Mouse (Mus musculus): ENCODE results near the gene Rere. TPM values are rescaled to one million over a fixed set of nuclear protein-coding genes. Genes with fewer than 3 reads are reported as not detected.

Gene Rere
- total RNA-seq, 2 experiments from 2014 or later, result 22.7 to 78.8 TPM

DNA sequence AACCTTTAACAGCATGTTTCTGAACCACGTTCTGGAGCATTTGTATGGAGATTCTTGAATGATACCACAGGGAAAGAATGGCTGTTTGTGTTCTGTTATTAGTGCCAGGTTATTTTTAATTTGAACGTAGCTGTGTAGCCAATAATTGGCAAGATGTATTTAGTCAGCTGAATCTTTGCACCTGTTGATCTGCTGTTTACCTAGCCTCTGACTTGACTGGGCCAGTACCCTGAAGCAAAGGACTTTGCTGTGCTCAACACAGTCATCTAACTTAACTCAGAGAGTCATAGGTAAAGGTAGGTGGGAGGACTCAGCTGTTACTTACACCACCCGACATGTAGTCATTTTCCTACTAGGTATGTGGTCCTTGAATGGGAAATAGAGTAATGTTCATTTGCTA lies 278.1 kb downstream of the Rere start:
- ATAC-seq (replicated peaks; ENCODE audit: poor library complexity, severe bottlenecking), result no peak

DNA sequence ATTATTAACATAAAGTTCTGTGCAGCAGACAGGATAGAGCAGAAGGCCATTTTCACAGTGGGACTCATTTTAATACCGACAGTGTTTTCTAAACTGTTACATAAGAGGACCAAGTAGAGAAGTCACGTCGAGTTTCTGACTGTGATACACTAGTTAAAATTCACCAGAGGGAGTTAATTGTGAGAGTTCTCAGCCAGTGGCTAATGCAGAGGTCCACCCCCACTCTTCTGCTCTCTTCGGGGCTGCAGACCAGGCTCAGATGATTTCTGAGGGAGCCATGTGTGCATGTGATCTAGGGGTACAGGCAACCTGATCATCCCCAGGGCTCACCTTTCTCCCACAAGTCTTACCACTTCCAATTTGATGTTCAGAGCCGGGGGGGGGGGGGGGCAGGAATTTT lies 281.8 kb downstream of the Rere start:
- ATAC-seq (replicated peaks; ENCODE audit: poor library complexity, severe bottlenecking), result no peak

DNA sequence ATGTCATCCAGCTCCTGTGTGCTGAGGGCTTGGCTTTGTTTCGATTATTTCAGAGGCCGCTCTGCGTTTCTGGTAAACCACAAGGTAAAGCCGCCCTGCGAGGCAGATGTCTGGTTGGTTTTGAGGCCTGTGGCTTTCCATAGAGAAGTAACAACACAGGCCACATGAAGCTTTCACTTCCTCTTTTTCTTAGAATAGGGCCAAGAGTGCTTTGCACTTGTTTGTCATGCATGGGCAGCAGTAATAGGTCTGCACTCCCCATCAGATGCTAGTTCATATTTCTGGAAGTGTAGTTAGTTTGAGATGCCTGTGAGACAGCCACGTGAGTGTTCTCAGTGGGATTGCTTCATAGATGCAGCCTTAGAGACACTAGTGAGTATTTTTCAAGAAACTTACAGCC lies 284.7 kb downstream of the Rere start:
- ATAC-seq (replicated peaks; ENCODE audit: poor library complexity, severe bottlenecking), result peak; percentile 75

DNA sequence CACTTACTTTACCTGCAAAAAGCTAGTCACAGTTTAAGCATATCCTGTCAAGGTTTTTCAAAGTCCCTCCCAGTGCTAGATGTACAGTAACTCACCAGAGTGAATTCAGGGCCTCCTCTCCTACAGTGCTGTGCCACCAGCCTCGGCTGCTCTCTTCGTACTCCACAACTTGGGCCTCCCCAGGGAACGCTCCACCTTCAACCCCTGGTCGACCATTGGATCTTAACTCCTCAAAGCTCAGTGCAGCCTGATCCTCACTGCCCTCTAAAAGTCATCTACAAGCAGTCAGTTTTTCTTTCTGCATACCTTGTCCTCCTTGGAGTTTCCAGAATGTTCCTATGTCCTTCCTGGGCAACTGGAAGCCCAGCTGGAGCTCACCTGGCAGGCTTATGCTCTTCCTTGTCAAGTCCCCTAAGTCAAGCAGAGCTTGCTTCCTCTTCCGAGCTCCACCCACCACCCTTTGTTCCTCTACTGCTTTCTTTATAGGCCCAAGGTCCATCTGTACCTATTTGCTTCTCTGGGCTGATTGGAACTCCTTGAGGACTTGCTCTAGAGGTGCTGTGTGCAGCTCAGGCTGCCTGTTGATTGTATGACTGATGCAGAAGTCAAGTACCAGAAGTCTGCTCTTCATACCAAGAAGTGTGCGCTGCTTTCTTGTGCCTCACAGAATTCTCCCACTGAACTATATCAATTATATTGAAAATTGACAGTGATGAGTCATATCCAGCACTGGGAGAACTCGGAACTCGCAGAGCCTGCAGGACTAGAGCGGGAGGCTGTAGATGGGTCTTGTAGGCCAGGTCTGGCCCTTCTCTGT lies 287.1 kb downstream of the Rere start:
- peak; percentile 43 for ATAC-seq (replicated peaks; ENCODE audit: poor library complexity, severe bottlenecking)

GRCm38 (mm10) chr4:150569135-150569833 lies 287.8 kb downstream of the Rere start:
- peak; percentile 13 for ATAC-seq (replicated peaks; ENCODE audit: poor library complexity, severe bottlenecking)

- ATAC-seq (replicated peaks; ENCODE audit: poor library complexity, severe bottlenecking), result peak; percentile 20
Measured at GRCm38 (mm10) chr4:150569834-150570571, 288.6 kb downstream of the Rere start.

GRCm38 (mm10) chr4:150570793-150571192 lies 289.3 kb downstream of the Rere start:
- no peak for ATAC-seq (replicated peaks; ENCODE audit: poor library complexity, severe bottlenecking)

DNA sequence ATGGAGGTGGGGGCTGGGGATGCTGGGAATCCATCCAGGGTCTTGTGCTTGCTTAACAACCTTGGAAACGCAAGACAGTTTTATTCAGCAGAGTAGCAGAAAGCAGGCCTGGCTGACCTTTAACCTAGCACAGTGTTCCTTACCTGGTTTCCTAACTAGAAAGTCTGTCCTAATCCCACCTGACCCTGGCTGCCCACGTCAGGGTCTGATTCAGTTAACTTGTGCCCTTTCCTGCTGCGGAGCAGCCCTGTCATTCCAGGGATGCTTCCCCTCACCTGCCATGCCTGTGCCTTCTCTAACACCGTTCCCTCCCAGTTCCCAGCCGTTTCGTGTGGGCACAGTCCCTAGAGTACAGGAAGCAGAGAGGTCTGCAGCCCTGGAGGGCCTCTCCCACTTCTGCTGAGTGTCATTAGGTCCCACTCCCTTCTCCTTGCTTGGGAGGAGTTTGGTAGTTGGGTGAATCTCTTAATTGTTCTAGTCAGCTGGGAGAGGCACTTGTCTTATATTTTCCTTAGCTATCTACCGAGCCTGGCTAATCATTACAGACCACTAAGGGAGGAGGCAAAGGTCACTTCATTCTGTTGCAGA lies 290.8 kb downstream of the Rere start:
- no peak for ATAC-seq (replicated peaks; ENCODE audit: poor library complexity, severe bottlenecking)

DNA sequence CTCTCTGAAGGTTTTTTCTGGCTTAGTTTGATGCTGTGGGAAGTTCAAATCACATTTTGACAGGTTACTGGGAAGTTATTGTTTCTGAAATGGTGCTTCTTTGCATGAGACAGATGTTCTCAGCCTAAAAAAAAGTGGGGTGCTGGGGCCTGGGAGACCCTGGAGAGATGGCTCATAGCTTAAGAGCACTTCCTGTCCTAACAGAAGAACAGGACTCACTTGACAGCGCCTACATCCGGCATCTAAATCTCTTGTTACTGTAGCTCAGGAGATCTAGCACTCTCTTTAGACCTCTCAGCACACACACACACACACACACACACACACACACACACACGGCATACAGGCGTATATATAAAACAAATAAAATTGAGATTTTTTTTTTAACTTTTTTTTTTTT lies 291.5 kb downstream of the Rere start:
- ATAC-seq (replicated peaks; ENCODE audit: poor library complexity, severe bottlenecking), result no peak

GRCm38 (mm10) chr4:150575363-150576092 lies 294.1 kb downstream of the Rere start:
- ATAC-seq (replicated peaks; ENCODE audit: poor library complexity, severe bottlenecking), result no peak

DNA sequence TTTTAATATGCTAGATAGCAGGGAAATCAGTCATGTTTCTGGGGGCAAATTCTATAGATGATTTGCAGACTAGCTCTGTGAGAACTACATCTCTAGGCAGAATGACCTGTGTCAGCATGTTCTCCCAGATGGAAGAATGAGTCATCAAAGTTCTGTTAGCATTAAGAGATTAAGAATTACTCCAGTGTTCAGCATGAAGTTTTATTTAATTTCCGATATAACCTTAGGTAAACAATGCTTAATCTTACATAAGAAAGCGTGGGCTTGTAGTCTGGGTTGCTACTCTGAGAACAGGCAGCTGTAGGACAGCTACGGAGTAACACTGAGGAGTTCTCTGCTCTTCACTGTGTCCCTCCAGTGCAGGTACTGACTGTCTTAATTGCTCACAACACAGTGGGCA lies 294.9 kb downstream of the Rere start:
- no peak for ATAC-seq (replicated peaks; ENCODE audit: poor library complexity, severe bottlenecking)

GRCm38 (mm10) chr4:150578021-150578420 lies 296.6 kb downstream of the Rere start:
- ATAC-seq (replicated peaks; ENCODE audit: poor library complexity, severe bottlenecking), result no peak

- ATAC-seq (replicated peaks; ENCODE audit: poor library complexity, severe bottlenecking), result no peak
Measured at GRCm38 (mm10) chr4:150581931-150582723, 300.7 kb downstream of the Rere start.

- peak; percentile 98 for ATAC-seq (replicated peaks; ENCODE audit: poor library complexity, severe bottlenecking)
Measured at GRCm38 (mm10) chr4:150582966-150583776, 301.7 kb downstream of the Rere start.

- no peak for ATAC-seq (replicated peaks; ENCODE audit: poor library complexity, severe bottlenecking)
Measured at GRCm38 (mm10) chr4:150583777-150584135, 302.3 kb downstream of the Rere start.

GRCm38 (mm10) chr4:150585800-150586199 lies 304.4 kb downstream of the Rere start:
- ATAC-seq (replicated peaks; ENCODE audit: poor library complexity, severe bottlenecking), result no peak

DNA sequence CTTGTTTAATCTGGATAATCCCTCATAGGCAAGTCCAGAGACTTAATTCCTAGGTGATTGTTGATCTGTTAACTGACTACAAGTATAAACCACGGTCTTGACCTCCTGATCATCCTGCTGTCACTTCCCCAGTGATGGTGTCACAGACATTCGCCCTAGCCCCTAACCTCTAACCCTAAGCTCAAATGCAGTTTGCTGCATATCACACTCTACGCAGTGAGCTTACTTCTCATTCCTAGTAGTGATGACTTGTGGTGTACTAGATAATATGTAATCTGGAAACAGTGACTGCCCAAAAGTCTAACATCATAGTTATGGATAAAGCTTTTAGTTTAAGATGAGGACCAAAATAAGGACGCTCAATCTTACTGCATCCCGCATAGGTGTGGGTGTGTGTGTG lies 304.8 kb downstream of the Rere start:
- no peak for ATAC-seq (replicated peaks; ENCODE audit: poor library complexity, severe bottlenecking)

DNA sequence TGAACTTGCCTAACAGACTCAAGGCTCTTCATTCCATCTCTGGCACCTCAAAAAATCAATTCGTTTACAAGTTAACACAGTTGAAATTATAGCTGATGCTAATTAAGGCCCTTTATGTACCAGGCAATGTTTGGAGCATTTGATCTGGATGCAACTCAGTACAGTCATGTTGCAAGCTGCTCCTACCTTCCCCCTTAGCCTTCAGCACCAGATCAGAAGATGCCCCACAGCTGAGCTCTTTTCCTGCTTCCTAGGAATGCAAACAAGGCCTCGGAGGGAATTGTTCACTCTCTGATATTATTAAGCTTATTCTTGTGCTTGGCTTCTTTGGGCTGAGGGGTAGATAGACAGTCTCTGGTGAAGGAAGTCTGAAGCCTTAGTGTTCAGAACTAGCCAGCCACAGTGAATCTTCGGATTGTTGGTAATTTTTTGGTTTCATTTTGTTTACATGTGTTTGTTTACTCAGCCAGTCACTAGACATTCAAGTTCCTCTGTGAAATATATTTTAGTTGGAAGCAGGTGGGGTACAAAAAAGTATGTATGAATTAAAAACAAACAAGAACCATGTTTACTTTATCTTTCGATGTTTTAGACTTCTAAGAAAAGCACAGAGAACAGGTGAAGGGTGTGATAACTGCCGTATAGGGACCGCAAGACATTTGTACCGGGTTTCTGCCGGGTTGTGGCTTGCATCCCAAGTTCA lies 306.3 kb downstream of the Rere start:
- no peak for ATAC-seq (replicated peaks; ENCODE audit: poor library complexity, severe bottlenecking)
